Mouse (Mus musculus) intestine, embryonic 14.5 days (tissue): ENCODE measurements around the gene Ythdc1. TPM values are rescaled to one million over a fixed set of nuclear protein-coding genes. Genes with fewer than 3 reads are reported as not detected.
"Not testable (repeated sequence)": the region's sequence is repeated elsewhere in the genome, so short reads cannot be mapped to it uniquely, and the experiment has no call there.

ENCODE experiments used
- ATAC-seq: fragments of 200-750 bp; cut with Nextera tagmentation; replicated peaks from 2 replicates; pipeline ENCODE4 v1.8.0; 2017; ENCODE audit warnings: low read depth, moderate number of reproducible peaks, moderate TSS enrichment, moderate library complexity; ENCODE audit not compliant: low FRiP score, low TSS enrichment
- DNase-seq: peaks from one replicate; pipeline ENCODE4 v3.0.0-alpha.2; 2018; ENCODE audit warnings: low spot score
- H3K27ac ChIP-seq: fragments of 300-500 bp; sonication (generic); 2 replicates; pipeline ENCODE4 v1.5.1; 2014; ENCODE audit warnings: low read depth, mild to moderate bottlenecking, control low read depth
- H3K27me3 ChIP-seq: fragments of 300-500 bp; sonication (generic); replicated peaks from 2 replicates; pipeline ENCODE4 v1.6.1; 2014; ENCODE audit warnings: low read length, control low read depth; ENCODE audit not compliant: control insufficient read depth, insufficient read depth
- H3K36me3 ChIP-seq: fragments of 300-500 bp; sonication (generic); 2 replicates; pipeline ENCODE4 v1.6.1; 2014; ENCODE audit warnings: low read length, control low read depth; ENCODE audit not compliant: control insufficient read depth, insufficient read depth
- H3K4me1 ChIP-seq: fragments of 300-500 bp; sonication (generic); replicated peaks from 2 replicates; pipeline ENCODE4 v1.6.1; 2014; ENCODE audit warnings: low read length, control low read depth, mixed read lengths; ENCODE audit not compliant: control insufficient read depth, insufficient read depth
- H3K4me2 ChIP-seq: fragments of 300-500 bp; sonication (generic); 2 replicates; pipeline ENCODE4 v1.6.1; 2014; ENCODE audit warnings: low read length
- H3K4me3 ChIP-seq: fragments of 300-500 bp; sonication (generic); 2 replicates; pipeline ENCODE4 v1.5.1; 2014; ENCODE audit warnings: low read depth, low read length, control low read depth, mixed read lengths
- H3K9ac ChIP-seq: fragments of 300-500 bp; sonication (generic); 2 replicates; pipeline ENCODE4 v1.6.1; 2014; ENCODE audit warnings: mild to moderate bottlenecking, low read length
- H3K9me3 ChIP-seq: fragments of 300-500 bp; sonication (generic); 2 replicates; pipeline ENCODE4 v1.6.1; 2016; ENCODE audit warnings: low read length, control low read depth; ENCODE audit not compliant: control insufficient read depth
- WGBS: fragments of 180-500 bp; shearing (Covaris S2); extraction: QIAGEN DNeasy Blood & Tissue Kit; methylation state at CpG from one replicate; pipeline ENCODE4 v1.1.7; 2014; 5-methylcytosine and 5-hydroxymethylcytosine counted together
- polyA plus RNA-seq: library from polyadenylated mRNA; unstranded; fragments of >200 nt; fragmentation: Nextera tagmentation; extraction: Ambion mirVana; gene quantifications from 2 replicates; pipeline ENCODE4 v1.2.1, GENCODE M21; 2014

Ythdc1 gene
- polyA plus RNA-seq, 1 experiment from 2014 or later: 43.0 TPM

- Histone ChIP-seq H3K9ac (no peak overlapping the region), H3K27me3 (no peaks in the 10 kb centered on the region), H3K4me2 (no peak overlapping the region), H3K9me3 (no peaks in the 10 kb centered on the region), H3K4me1 (no peaks in the 10 kb centered on the region), H3K36me3 (no peaks in the 10 kb centered on the region), H3K4me3 (no peak overlapping the region), H3K27ac (no peak overlapping the region)
- ATAC-seq (no peak), DNase-seq (no peak)
Measured at GRCm38 (mm10) chr5:86850104-86850503, 46.1 kb downstream of the Ythdc1 start.

DNA sequence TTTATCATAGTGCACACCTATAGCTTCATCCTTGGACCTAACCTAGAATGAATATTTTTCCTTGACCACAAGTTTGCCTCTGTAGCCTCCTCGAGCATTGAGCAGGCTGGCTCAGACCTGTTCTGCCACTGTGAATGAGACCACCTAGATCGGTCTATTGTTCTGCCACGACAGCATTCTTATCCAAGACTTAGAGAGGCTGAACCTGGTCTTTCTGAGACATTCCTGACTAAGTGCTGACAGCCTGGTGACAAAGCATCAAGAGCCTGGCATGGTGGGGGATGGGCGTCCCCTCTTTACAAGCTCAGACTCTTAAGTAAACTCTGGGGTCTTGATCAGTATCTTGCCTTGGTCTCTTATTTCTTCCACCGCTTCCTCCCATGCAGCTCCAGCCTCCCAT, 47.6 kb downstream of the Ythdc1 start:
- DNase-seq: no peak

DNA sequence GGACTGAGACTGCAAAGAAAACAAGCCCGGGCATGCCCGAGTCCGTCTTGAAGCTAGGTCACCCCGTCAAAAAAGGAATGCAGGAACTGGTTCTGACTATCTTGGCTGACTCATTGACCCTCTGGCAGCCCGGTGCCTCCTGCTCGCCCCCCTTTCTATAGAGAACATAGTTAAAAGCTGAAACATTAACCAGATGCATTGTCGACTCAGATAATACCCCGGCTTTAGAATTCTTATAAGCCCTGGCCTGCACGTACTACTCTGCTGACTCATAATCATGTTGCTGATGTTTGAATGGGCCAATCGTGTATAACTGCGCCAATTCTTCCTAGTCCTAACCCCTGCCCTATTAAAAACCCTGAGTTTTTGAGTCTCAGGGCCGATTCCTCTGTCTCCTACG, 52.5 kb downstream of the Ythdc1 start:
- not testable (repeated sequence) for H3K9me3 ChIP-seq, H3K27me3 ChIP-seq, H3K4me1 ChIP-seq, DNase-seq, ATAC-seq, H3K4me2 ChIP-seq, H3K9ac ChIP-seq, H3K27ac ChIP-seq, H3K36me3 ChIP-seq, H3K4me3 ChIP-seq
- 46% methylated on average over 13 of the region's 13 CpGs for WGBS

More for the DNA sequence above, 47.6 kb downstream of the Ythdc1 start:
- no peaks in the 10 kb centered on the region for H3K36me3 ChIP-seq
- no peak overlapping the region for H3K27ac ChIP-seq
- WGBS: 57% methylated on average over 5 of the region's 5 CpGs
- no peaks in the 10 kb centered on the region for H3K9me3 ChIP-seq
- H3K27me3 ChIP-seq: no peaks in the 10 kb centered on the region
- no peak for ATAC-seq
- no peak overlapping the region for H3K4me2 ChIP-seq
- no peak overlapping the region for H3K9ac ChIP-seq
- no peak overlapping the region for H3K4me3 ChIP-seq
- no peaks in the 10 kb centered on the region for H3K4me1 ChIP-seq

DNA sequence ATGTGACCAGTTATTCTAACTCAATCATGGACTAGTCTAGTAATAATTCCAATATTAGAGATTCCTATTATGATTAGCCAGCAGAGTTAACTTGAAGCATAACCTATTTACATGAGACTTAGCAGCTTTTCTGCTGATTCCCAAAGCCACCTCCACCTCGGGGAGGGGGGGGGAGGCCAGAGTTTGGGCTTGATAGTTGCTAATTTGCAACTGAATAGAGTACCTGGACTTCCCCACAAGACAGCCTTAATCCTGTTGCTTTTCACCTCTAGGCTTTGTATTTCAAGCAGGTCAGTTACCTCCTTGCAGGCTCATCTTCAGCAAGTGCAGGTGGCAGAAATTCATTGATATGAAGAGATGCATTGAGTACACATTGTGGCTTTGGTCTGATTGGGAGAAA, 53.7 kb downstream of the Ythdc1 start:
- H3K9ac ChIP-seq: no peak overlapping the region
- no peaks in the 10 kb centered on the region for H3K9me3 ChIP-seq
- H3K36me3 ChIP-seq: no peaks in the 10 kb centered on the region
- H3K4me2 ChIP-seq: no peak overlapping the region
- ATAC-seq (no peak), DNase-seq (no peak)
- H3K27ac ChIP-seq: no peak overlapping the region
- H3K4me1 ChIP-seq: no peaks in the 10 kb centered on the region
- H3K27me3 ChIP-seq: no peaks in the 10 kb centered on the region
- H3K4me3 ChIP-seq: no peak overlapping the region
- 18% methylated on average over 1 of the region's 1 CpGs for WGBS

GRCm38 (mm10) chr5:86858336-86858735, 54.3 kb downstream of the Ythdc1 start:
- Histone ChIP-seq H3K9ac (no peak overlapping the region), H3K4me1 (no peaks in the 10 kb centered on the region), H3K4me3 (no peak overlapping the region), H3K9me3 (no peaks in the 10 kb centered on the region), H3K36me3 (no peaks in the 10 kb centered on the region), H3K4me2 (no peak overlapping the region), H3K27ac (no peak overlapping the region), H3K27me3 (no peaks in the 10 kb centered on the region)
- no peak for DNase-seq
- 47% methylated on average over 3 of the region's 3 CpGs for WGBS
- ATAC-seq: no peak

DNA sequence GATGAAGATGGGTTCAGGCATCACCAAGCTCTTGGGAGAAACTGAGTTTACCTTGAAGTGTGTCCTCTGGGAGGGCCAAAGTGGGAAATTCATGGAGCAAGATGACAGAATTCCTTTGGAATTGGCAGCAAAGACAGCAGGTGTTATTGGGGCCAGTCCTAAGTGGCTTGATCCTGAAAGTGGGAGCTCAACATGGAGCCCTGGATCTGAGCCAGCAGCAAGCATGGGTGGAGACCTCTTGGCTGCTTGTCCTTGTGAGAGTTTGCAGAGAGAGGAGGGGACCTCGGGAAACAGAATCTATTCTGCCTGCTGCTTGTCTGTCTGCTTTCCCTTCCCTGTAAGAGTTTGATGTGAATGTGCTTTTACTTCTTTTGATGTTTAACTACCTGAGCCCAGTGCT, 67.9 kb downstream of the Ythdc1 start:
- DNase-seq: no peak
- 29% methylated on average over 1 of the region's 1 CpGs for WGBS

More for the DNA sequence above, 67.9 kb downstream of the Ythdc1 start:
- no peaks in the 10 kb centered on the region for H3K36me3 ChIP-seq
- no peaks in the 10 kb centered on the region for H3K27me3 ChIP-seq
- H3K4me1 ChIP-seq: no peaks in the 10 kb centered on the region
- no peak for ATAC-seq
- H3K4me3 ChIP-seq: no peak overlapping the region
- H3K9ac ChIP-seq: no peak overlapping the region
- no peak overlapping the region for H3K4me2 ChIP-seq
- no peaks in the 10 kb centered on the region for H3K9me3 ChIP-seq
- H3K27ac ChIP-seq: no peak overlapping the region

Other genes with a start within 250 kb of the Ythdc1 start
- 0.19 TPM in 1 of 2 replicates, not detected in the other for gene Tmprss11f, start 171.8 kb upstream of the Ythdc1 start, polyA plus RNA-seq
- not detected in 2 replicates for gene Tmprss11b, start 127.9 kb upstream of the Ythdc1 start, polyA plus RNA-seq
- not detected in 2 replicates for gene Tmprss11e, start 58.4 kb upstream of the Ythdc1 start, polyA plus RNA-seq
- 104 and 105 TPM in 2 replicates for gene Ugt2b34, start 102.7 kb downstream of the Ythdc1 start, polyA plus RNA-seq
- 0.07 TPM in 1 of 2 replicates, not detected in the other for gene Ugt2b1, start 122.3 kb downstream of the Ythdc1 start, polyA plus RNA-seq
- 2.9 and 3.3 TPM in 2 replicates for gene Ugt2b35, start 196.6 kb downstream of the Ythdc1 start, polyA plus RNA-seq